Mouse (Mus musculus): ENCODE results near the gene D130043K22Rik. TPM values are rescaled to one million over a fixed set of nuclear protein-coding genes. Genes with fewer than 3 reads are reported as not detected.

The D130043K22Rik gene
- total RNA-seq, 4 experiments from 2014 or later, result 0.67 to 2.9 (median 1.6) TPM

Other genes with a start within 250 kb of the D130043K22Rik start
- not detected for gene Armh2, start 103.9 kb upstream of the D130043K22Rik start, total RNA-seq (2022)
- gene Gmnn, start 83.2 kb upstream of the D130043K22Rik start, total RNA-seq (2022), result 10 to 100 TPM in 2 of 4 experiments, 1 to 10 TPM in 2; 5.3 to 12.5 (median 9.4) TPM
- gene BC005537, start 43.5 kb upstream of the D130043K22Rik start, total RNA-seq (2022), result 100 to 1,000 TPM; 194 to 209 (median 205) TPM
- 10 to 100 TPM; 56.4 to 70.2 (median 59.6) TPM for gene Acot13, start 13.6 kb upstream of the D130043K22Rik start, total RNA-seq (2022)
- 10 to 100 TPM; 25.7 to 39.9 (median 31.0) TPM for gene Tdp2, start 13.5 kb upstream of the D130043K22Rik start, total RNA-seq (2022)
- 10 to 100 TPM; 18.9 to 21.9 (median 20.6) TPM for gene Aldh5a1, start 92.5 kb downstream of the D130043K22Rik start, total RNA-seq (2022)
- gene Gpld1, start 98.0 kb downstream of the D130043K22Rik start, total RNA-seq (2022), result 10 to 100 TPM in 1 of 4 experiments, 1 to 10 TPM in 3; 2.8 to 10.0 (median 4.6) TPM
- 10 to 100 TPM; 47.2 to 58.3 (median 53.6) TPM for gene Mrs2, start 175.2 kb downstream of the D130043K22Rik start, total RNA-seq (2022)
- under 1 TPM in 2 of 4 experiments, not detected in 2; 0.26 to 0.73 TPM for gene Dcdc2a, start 210.9 kb downstream of the D130043K22Rik start, total RNA-seq (2022)